Mouse (Mus musculus): ENCODE results near the gene Etv6. TPM values are rescaled to one million over a fixed set of nuclear protein-coding genes. Genes with fewer than 3 reads are reported as not detected.

Etv6 gene
- total RNA-seq, 2 experiments from 2014 or later: 9.2 to 12.4 TPM

DNA sequence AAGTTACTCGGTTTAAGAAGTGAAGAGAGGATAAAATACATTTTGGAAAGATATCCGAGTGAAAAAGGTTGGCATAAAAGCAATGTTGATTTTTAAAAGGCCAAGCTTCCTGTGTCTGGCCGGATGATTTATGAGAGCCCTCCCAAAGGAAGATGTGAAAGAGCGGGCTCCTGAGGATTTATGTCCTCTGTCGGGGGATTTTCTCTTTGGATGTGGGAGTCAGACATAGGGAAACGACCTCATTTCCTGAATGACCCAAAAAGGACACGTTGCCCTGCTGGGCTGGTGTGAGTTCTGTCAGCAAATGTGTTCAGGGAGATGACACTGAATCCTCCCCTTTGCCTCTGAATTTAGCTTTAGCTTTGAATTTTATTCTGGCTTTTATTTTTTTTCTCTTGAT lies 8.0 kb downstream of the Etv6 start:
- DNase-seq (ENCODE audit: low spot score in 2 of 2): no peak

DNA sequence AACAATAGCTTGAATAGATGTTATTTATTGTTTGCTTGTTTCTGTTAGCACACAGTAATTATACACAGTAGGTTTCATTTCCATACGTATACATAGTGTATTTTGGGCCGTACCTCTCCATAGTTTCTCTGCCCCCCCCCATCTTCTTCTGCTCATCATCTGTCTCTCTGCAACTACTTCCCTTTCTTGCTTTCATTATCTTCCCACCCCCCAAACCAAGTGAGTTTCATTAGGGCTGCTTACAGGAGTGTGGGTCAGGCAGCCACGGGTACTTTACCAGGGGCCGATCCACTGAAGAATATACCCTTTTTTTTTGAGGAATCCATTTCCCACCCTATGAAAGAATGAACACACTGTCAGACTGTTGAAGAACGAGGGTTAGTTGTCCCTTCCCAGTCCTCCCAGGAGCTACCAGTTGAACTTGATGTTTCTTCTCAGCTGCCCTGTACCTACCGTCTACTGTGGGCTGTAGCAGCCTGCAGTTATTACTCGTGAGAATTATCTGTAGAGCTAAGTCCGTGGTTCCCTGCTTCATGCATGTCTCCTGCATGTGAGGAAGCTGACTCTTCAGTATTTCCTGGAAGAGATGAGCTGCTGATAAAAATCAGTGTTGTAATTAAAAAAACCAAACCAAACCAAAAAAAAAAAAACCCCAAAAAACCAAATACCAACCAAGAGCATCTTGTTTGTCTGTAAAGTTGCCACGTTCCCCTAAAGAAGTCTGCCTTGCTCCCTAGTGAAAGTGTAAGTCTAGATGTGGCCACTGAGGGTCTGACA lies 9.8 kb downstream of the Etv6 start:
- DNase-seq (ENCODE audit: low spot score in 2 of 2): no peak

DNA sequence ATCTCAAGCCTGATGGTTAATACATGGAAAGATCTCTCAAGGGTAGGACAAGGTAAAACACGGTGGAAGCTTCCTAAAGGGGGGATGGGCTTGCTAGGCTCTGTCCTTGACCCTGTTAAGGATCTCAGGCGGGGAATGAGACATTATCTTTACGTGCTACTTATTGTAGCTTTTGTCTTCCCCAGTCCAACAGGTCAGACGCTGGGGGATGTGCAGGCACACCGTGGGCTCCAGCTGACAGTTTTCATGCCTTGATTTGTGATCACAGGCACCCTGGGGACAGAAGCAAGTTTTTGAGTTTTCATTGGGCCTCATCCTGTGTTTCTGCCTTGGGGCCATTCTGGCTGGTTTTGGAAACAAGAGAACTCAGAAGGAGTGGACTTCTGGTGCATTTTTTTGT lies 10.6 kb downstream of the Etv6 start:
- DNase-seq (ENCODE audit: low spot score in 2 of 2): no peak

DNA sequence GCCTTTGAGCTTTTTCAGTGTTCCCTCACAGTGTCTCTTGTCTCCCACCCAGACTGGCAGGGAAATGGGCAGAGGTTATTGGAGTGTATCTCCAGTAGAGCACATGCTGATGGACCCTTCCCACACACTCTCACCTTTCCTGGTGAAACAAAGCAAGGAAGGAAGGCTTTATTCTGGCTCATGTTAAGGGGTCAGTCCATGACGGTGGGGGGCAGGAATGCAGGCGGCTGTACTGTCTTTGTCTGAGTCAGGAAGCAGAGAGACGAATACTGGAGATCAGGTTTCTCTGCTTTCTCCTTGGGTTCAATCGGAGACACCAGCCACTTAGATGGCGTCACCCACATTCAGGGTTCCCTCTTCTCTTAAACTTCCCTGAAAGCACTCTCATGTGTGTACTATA lies 11.7 kb downstream of the Etv6 start:
- DNase-seq (ENCODE audit: low spot score in 2 of 2): no peak

DNA sequence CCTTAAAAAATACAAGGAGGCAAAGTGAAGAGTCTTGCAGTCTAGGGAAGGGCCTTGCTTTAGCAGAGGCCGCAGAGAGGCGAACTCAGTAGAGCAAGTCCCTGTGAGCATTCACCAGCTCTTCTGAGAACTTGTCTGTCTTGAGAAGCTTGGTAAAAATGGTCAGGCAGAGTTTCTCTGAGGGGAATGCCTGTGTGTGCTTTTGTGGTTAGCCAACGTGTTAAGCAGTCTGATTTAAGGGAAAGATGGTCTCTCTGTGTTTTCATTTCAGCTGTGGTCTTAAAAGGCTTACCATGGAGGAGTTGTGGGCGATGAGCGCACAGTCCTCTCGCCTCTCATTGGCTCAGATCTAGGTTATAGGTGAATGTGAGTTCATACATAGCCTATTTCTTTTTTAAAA lies 12.5 kb downstream of the Etv6 start:
- no peak for DNase-seq (ENCODE audit: low spot score in 2 of 2)

DNA sequence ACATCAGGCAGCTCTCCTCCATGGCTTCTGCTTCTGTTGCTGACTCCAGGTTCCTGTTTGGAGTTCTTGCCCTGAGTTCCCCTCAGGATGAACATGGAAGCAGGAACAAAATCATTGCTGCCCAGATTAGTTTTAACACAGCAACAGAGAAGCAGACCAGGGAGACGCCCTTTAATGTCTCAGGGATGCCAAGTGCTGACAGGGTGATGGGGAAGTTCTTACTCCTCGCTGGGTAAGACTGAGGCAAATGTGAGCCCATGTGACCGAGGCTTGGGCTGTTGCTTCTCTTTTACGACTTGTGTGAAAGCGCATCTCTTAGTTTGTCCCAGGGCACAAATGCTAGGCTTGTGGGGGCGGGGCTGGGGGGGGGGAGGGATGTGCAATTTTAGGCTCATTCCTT lies 13.5 kb downstream of the Etv6 start:
- no peak for DNase-seq (ENCODE audit: low spot score in 2 of 2)

DNA sequence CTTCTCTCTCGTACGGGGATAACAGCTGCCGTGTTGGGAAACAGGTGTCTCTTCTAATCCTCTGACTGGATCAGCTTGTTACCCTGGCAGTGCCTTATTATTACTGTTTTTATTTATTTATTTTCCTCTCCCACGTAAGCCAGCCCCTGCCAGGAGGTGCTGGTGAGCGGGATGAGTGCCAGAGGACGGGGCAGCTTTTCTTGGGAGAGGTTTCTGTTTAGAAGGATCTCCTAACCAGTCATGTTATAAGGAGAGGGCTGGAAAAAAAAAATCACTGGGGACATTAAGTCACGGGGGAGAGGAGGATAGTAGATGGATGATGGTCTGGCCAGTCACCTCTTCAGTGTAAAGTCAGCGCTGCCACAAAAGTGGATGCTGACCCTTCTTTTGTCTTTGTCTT lies 15.0 kb downstream of the Etv6 start:
- peak in 1 of 2 experiments; percentile 28 for DNase-seq (ENCODE audit: low spot score in 2 of 2)

DNA sequence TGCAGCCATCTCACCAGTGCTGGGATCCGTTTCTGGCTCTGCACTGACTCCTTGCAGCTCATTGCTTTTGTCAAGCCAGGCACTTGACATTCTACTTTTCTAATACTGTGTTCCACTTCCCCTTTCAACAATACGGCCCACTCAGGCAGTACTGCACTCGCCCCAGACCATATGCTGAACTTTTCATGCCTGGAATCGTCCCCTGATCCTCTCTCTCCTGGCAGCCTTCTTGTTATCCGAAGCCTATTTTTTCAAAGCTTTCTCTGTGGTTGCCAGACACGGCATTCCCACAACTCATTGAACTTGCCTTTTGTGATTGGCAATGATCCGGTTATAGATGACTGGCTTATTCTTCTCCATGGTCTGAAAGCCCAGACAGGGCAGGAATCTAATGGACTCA lies 16.4 kb downstream of the Etv6 start:
- peak; percentile 38 to 57 for DNase-seq (ENCODE audit: low spot score in 2 of 2)

DNA sequence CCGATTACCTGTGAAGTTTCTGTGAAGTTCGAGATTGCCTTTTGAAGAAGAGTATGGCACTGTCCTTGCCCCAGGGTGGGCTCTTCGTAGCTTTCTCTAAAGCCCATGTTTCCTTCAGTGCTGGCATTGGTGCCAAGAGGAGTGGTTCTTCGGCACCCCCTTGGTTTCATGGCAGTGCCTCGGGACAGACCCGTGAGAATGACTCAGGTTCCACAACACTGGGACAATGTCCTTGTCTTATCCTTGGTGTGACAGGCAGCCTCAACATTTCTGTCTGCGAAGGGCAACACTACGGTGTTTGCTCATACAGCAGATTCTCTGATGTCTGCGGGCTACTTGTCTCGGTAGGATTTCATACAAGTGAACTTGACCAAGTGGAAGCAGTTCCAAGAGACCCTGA lies 17.6 kb downstream of the Etv6 start:
- DNase-seq (ENCODE audit: low spot score in 2 of 2): no peak

DNA sequence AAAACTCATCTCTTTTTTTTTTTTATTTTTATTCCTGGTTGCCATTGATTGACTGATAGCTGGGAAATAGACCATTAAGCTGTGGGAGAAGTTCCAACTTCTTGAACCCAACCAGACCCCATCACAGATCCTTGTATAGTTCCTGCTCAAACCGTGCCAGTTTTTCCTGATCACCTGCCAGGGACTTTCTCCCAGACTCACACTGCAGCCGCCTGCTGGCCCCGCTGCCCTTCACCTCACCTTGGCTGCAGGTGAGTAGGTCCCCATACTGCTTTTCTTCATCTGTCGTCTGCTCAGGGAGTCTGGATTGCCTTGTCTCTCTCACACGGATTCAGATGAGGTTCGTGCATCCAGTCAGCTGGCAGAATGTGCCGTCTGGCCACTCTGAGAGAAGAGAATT lies 18.1 kb downstream of the Etv6 start:
- no peak for DNase-seq (ENCODE audit: low spot score in 2 of 2)

DNA sequence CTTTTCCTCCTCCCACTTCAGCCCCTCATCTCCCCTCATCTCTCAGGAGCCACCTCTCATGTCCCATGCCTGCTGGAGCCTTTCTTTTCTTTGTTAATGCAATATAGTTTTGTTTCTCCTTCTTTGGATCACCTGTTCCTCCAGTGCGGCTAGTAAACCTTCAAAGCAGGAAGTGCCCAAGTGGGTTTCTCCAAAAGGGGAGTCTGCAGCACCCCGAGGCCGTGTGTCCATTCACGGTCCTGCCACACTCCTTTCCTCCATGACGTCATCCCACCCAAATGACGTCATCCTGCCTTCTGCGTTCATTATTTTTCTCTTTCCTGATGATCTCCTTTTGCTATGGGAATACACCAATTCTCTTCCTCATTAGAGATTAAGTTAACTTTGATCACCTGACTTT lies 20.1 kb downstream of the Etv6 start:
- no peak for DNase-seq (ENCODE audit: low spot score in 2 of 2)

DNA sequence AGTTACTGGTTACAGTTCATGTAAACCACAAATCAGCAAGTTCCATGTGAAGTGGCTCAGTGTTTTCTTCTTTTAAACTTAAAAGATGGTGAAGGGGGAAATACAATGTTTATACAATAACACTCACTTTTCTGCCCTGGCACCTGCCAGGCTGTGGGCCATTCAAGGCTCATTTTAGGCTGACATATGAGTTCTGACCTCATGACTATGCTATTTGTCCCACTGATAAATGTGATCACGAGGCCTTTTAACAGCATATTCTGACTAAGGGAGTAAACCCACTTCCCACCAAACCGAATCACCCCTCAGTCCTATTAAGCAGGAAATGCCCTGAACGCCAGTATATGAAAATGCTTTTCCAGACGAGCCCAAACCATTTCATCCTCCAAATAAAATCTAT lies 23.0 kb downstream of the Etv6 start:
- DNase-seq (ENCODE audit: low spot score in 2 of 2): no peak

DNA sequence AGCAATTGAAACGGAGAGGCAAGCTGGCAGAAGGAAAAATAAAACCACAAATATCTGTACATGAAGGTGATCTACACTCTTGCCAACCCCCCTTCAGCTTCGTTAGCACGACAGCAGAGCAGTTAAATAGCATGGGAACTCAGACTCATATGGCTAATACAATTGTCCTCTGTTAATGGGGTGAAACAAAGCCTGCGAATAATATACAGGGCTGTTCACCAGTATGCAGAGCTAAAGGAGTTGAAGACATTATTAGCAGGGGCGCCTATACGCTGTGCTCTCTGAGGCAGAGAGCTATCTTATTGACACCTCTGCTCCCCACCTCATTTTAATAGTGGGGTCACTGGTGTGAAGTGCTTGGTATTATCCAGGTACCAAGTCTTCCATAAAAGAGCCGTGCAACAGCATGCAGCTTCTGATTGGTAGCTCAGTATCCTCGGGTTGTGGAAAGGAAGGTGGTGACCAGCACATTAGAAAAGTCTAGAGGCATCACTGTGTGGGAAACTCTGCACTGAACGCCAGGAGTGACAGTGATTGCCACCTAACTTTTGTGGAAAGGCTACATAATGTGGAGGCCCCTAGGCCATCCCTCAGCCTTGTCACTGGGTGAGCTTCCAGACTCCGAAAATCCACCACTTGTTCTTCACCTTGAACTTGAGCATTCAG lies 23.5 kb downstream of the Etv6 start:
- peak in 1 of 2 experiments; percentile 35 for DNase-seq (ENCODE audit: low spot score in 2 of 2)

DNA sequence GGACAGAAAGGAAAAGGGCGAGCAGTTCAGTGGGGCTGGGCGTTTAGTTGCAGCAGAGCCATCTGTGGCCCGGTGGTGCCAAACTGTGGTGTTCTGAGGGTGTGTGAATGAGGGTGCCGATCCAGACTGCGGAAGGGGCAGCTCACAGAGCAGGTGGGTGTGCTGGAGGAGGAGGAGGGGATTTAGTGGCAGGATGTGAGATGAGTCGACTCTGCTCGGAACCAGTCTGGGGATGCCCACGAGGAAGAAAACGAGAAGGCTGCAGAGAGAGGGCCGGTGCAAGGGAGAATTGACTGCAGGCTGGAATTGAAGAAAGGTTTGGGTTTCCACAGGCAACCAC lies 24.0 kb downstream of the Etv6 start:
- DNase-seq (ENCODE audit: low spot score in 2 of 2): peak in 1 of 2 experiments; percentile 47

DNA sequence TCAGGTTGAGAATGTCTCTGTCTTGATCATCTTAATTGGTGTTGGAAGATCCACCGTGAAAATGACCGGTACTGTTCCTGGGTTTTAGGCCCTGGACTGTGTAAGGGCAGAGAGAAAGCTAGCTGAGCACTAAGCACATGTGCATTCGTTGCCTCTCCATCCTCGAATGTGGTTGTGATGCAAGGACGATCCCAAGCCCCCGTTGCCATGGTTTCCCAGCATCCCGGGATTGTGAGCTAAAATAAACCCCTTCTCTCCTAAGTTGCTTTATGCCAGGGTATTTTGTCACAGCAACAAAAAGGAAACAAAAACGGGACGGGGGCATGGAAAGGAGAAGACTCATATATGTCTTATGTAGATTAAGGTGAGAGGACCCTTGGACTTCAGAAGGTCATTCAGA lies 24.5 kb downstream of the Etv6 start:
- no peak for DNase-seq (ENCODE audit: low spot score in 2 of 2)

DNA sequence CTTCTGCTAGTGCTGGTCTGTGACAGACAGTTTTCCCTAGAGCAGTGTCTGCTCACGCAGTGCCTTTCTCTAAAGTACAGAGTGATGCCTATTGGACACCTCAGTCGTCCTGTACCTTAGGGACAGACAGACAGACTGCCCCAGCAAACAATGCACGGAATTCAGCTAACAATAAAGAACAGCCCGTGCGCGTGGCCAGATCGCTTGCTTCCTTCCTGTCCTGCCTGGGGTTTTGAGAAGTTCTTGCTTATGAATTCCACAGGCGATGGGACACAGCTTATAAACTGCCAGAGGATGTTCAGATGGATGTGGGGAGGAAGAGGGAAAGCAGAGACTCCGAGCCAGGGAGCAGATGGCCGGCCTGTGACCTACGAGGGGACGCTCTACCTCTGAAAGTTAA lies 25.3 kb downstream of the Etv6 start:
- no peak for DNase-seq (ENCODE audit: low spot score in 2 of 2)

DNA sequence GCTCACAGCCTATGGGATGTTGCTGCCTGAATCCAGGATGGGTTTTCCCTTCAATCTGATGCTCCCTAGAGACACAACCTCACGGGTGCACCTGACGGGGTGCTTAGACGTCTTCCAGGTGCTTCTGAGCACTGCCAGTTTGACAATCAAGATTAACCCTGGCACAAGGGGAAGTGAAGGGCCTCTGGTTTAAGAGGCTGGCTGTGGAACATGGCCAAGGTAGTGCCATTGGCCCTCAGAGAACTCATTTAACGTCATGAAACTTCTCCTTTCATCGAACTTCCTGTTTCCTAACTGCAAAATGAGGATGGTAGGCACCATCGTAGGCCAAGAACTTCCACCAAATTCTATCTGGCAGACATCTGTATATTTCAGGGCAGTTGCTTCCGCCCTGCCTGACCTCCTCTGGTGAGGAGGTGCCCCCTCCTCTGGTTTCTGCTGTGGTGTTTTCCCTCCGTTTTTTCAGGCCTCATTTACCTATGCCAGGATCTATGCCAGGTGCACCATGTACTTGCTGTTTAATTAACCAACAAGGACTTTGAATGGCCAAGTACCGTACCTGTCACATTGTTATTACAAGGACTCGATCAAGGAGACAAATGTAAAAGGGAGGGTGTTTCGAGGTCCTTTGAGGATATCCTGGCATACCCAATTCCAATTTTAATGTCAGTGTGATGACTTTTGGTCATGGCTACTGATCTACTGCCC lies 29.7 kb downstream of the Etv6 start:
- DNase-seq (ENCODE audit: low spot score in 2 of 2): no peak

DNA sequence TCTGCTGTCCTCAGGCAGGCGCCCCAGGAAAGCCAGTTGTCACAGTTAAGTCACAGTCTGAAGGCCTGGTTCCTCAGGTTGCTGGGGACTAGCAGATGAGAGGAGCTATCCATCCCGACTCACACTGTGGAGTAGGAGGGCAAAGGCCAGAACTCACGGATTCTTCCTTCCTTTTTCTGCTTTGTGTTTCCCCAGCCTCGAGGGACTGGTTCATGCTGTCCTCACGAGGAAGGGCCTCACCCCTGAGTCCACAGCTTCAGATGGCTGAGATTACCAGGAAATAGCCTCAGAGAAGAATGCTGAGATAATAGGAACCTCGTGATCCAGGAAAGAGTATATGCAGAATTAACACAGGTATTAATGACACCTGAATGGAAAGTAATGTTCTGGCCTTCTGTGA lies 30.6 kb downstream of the Etv6 start:
- DNase-seq (ENCODE audit: low spot score in 2 of 2): no peak

DNA sequence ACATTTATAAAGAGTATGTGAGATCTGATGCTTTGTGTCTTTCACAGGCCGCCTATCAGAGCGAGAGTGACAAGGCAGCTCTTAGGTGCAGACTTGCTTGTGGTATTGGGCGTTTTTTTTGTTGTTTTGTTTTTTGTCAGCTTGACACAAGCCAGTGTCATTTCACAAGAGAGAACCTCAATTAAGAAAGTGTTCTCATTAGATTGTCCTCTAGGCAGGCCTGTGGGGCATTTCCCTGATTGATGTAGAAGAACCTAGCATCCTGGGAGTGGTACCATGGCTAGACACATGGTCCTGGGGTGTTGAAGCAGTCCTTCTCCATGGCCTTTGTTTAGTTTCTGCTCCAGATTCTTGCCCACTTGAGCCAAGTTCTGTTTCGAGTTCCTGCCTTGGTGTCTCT lies 31.5 kb downstream of the Etv6 start:
- no peak for DNase-seq (ENCODE audit: low spot score in 2 of 2)

DNA sequence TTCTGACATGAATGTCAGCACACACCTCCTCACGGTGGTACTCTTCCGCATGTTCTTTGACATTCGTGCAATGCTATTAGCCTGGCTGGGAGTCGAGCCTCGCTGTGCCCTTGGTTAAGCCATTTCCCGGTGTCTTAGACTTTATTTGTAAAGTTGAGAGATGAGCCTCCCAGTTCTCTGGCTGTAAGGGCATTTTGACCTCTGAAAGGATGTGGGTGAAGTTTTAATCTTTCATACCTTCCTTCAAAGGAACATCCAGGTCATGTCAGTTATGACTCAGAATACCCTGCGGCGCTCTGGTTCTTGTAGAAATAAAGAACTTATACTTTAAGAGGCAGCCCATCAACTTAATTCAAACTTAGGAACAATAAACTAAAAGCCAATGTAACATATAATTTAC lies 32.0 kb downstream of the Etv6 start:
- DNase-seq (ENCODE audit: low spot score in 2 of 2): no peak

DNA sequence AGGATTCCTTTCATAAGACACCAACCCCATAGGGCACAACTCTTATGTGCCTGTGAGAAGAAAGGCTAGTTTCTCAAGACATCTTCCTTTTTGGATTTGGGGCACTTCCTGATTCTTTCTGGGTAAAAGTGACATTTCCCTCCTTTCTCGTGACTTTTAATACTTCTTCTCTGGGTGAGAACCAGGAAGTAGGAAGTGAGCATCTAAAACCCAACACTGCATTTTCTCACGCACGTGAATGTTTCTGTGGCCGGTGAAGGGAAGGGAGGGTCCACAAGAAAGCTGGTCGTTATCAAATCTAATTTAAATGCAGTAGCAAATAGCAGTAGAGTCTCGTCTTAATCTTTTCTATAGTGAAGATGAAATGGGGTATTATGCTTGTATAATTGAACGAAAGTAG lies 36.9 kb downstream of the Etv6 start:
- DNase-seq (ENCODE audit: low spot score in 2 of 2): no peak

DNA sequence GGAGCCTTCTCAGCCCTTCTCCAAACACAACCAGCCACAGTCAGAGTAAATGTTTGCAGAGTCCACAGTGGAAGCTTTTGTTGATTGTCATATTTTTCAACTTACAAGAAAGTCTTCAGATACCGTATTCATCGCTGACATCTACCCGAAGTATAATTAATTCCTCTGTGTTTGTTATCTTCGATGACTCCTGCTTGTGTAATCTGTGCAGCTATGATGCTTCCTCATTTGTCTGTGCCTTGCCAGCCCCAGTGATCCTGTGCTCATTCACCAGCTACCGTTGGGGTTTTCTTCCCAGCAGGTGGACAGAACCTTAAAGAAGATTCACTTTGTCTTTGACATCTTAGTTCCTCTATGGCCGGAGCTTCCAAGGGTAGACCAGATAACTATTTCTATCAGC lies 37.4 kb downstream of the Etv6 start:
- no peak for DNase-seq (ENCODE audit: low spot score in 2 of 2)

DNA sequence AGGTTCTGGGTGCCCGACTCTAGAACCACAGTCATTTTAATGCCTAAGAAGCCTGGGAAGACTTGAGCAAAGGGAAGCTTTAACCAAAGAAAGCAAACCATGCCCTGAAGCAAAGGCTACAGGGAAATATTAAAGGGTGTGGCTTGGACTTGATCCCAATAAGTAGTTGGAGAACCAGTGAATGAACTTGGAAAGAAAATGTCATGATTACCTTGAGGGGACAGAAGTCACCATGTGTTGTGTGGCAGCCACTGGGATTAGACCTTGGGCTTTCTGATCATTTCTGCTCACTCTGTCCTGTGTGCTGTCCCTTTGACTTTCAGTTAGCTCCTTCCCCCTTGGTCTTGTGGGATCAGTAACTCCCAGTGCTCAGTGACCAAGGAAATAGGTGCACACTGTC lies 38.9 kb downstream of the Etv6 start:
- DNase-seq (ENCODE audit: low spot score in 2 of 2): no peak
